Comparison of ENCODE assay signal across 16 mouse cellular contexts in genomic region chr4:62823082-62823481, GRCm38 (mm10).
DNase-seq lines count a peak whose midpoint lies in the region; ATAC-seq and TF ChIP-seq lines count a peak whose summit lies in the region.
"Had no signal": no experiment of that assay in that cellular context is flagged by ENCODE, and none has a peak within 500 bp of the region (broad histone marks: within the 10 kb centered on the region; RNA-seq: fewer than 3 reads in every experiment).

No protein-coding gene starts in this region.

- ATAC-seq in limb, embryonic 13.5 days (ENCODE audit: low FRiP score, low read depth): no peak
- ATAC-seq in hindbrain, postnatal 0 days: peak; percentile 29; the same call in 1 of the 2 replicates
- ATAC-seq: Patski had no signal

- H3K27me3 ChIP-seq in heart, embryonic 10.5 days (ENCODE audit: insufficient read depth, poor library complexity, severe bottlenecking): no peaks in the 10 kb centered on the region
- H3K27me3 ChIP-seq in limb, embryonic 13.5 days: no peaks in the 10 kb centered on the region
- H3K27me3 ChIP-seq in limb, embryonic 10.5 days (ENCODE audit: low read depth, poor library complexity, severe bottlenecking): no peaks in the 10 kb centered on the region
- no peaks in the 10 kb centered on the region for H3K27me3 ChIP-seq in hindbrain, postnatal 0 days (ENCODE audit: insufficient read depth, low read length)
- no peaks in the 10 kb centered on the region for H3K27me3 ChIP-seq in cerebellum, adult 2 months (ENCODE audit: control insufficient read depth, insufficient read depth, low read length)
- H3K27me3 ChIP-seq in thymus, adult 2 months (ENCODE audit: control insufficient read depth, insufficient read depth, low read length): no peaks in the 10 kb centered on the region
- H3K27me3 ChIP-seq: forebrain, embryonic 13.5 days; lung, embryonic 15.5 days; Patski had no signal

- peak; percentile 54 for DNase-seq in heart, embryonic 10.5 days (ENCODE audit: low spot score)
- no peak for DNase-seq in heart, postnatal 36 days
- DNase-seq in limb, embryonic 10.5 days (ENCODE audit: low spot score): no peak
- DNase-seq in hindbrain, postnatal 0 days (ENCODE audit: low spot score): no peak
- no peak for DNase-seq in cerebellum, adult 2 months
- no peak for DNase-seq in thymus, adult 2 months
- DNase-seq: gastrocnemius, postnatal 25 days had no signal

- TF ChIP-seq CTCF in hindbrain, postnatal 0 days (IDR thresholded peaks at IDR 0.05; ENCODE audit: low read depth): no peak
- TF ChIP-seq CTCF in cerebellum, adult 2 months (IDR thresholded peaks at IDR 0.05; ENCODE audit: borderline replicate concordance, insufficient read depth, low read depth, low read length): no peak
- no peak for TF ChIP-seq CTCF in thymus, adult 2 months (IDR thresholded peaks at IDR 0.05; ENCODE audit: borderline replicate concordance, control insufficient read depth, extremely low read depth, insufficient read depth, low read length, poor library complexity)

- no peak overlapping the region for H3K4me3 ChIP-seq in heart, embryonic 10.5 days
- H3K4me3 ChIP-seq in limb, embryonic 13.5 days: no peak overlapping the region
- H3K4me3 ChIP-seq in limb, embryonic 10.5 days: no peak overlapping the region
- H3K4me3 ChIP-seq in hindbrain, postnatal 0 days (ENCODE audit: low read length): no peak overlapping the region
- H3K4me3 ChIP-seq in cerebellum, adult 2 months (replicated peaks; ENCODE audit: insufficient read depth, low read depth, low read length): no peak overlapping the region
- H3K4me3 ChIP-seq in thymus, adult 2 months (ENCODE audit: control insufficient read depth, insufficient read depth, low read length): no peak overlapping the region
- H3K4me3 ChIP-seq: forebrain, embryonic 13.5 days; lung, embryonic 15.5 days; midbrain, embryonic 10.5 days; myocyte had no signal

- H3K36me3 ChIP-seq in heart, embryonic 10.5 days: no peaks in the 10 kb centered on the region
- no peaks in the 10 kb centered on the region for H3K36me3 ChIP-seq in limb, embryonic 13.5 days
- no peaks in the 10 kb centered on the region for H3K36me3 ChIP-seq in limb, embryonic 10.5 days
- H3K36me3 ChIP-seq in hindbrain, postnatal 0 days (ENCODE audit: insufficient read depth, low read length): no peaks in the 10 kb centered on the region
- no peaks in the 10 kb centered on the region for H3K36me3 ChIP-seq in thymus, adult 2 months (ENCODE audit: control insufficient read depth, insufficient read depth, low read length)
- H3K36me3 ChIP-seq: lung, embryonic 15.5 days; midbrain, embryonic 10.5 days had no signal

- no peak overlapping the region for H3K9ac ChIP-seq in limb, embryonic 13.5 days
- no peak overlapping the region for H3K9ac ChIP-seq in hindbrain, postnatal 0 days (replicated peaks; ENCODE audit: low read length)
- H3K9ac ChIP-seq: forebrain, embryonic 13.5 days; lung, embryonic 15.5 days had no signal

- H3K27ac ChIP-seq in heart, embryonic 10.5 days: no peak overlapping the region
- peak overlapping the region; percentile 52; the same call in 1 of the 2 replicates for H3K27ac ChIP-seq in limb, embryonic 13.5 days
- H3K27ac ChIP-seq in limb, embryonic 10.5 days: no peak overlapping the region
- H3K27ac ChIP-seq in hindbrain, postnatal 0 days: no peak overlapping the region
- H3K27ac ChIP-seq in cerebellum, adult 2 months (ENCODE audit: insufficient read depth, low read length): no peak overlapping the region
- H3K27ac ChIP-seq in thymus, adult 2 months (ENCODE audit: control insufficient read depth, insufficient read depth, low read length): no peak overlapping the region
- H3K27ac ChIP-seq: forebrain, embryonic 13.5 days; lung, embryonic 15.5 days; midbrain, embryonic 10.5 days; stomach, postnatal 0 days had no signal

- no peaks in the 10 kb centered on the region for H3K4me1 ChIP-seq in heart, embryonic 10.5 days
- H3K4me1 ChIP-seq in limb, embryonic 13.5 days: peaks cover 29% of the 10 kb centered on the region
- H3K4me1 ChIP-seq in limb, embryonic 10.5 days: peaks cover 7% of the 10 kb centered on the region; the same call in 1 of the 2 replicates
- peaks cover 3% of the 10 kb centered on the region; the same call in 1 of the 2 replicates for H3K4me1 ChIP-seq in hindbrain, postnatal 0 days (ENCODE audit: insufficient read depth, low read length)
- no peaks in the 10 kb centered on the region for H3K4me1 ChIP-seq in cerebellum, adult 2 months (ENCODE audit: control insufficient read depth, insufficient read depth, low read length)
- no peaks in the 10 kb centered on the region for H3K4me1 ChIP-seq in thymus, adult 2 months (replicated peaks; ENCODE audit: control insufficient read depth, insufficient read depth, low read length)
- H3K4me1 ChIP-seq: lung, embryonic 15.5 days; midbrain, embryonic 10.5 days had no signal

- no peak overlapping the region for H3K4me2 ChIP-seq in limb, embryonic 13.5 days (replicated peaks)
- no peak overlapping the region for H3K4me2 ChIP-seq in hindbrain, postnatal 0 days (ENCODE audit: low read depth, low read length)
- H3K4me2 ChIP-seq: forebrain, embryonic 13.5 days; heart, embryonic 11.5 days; liver, embryonic 11.5 days; lung, embryonic 15.5 days had no signal

- no peaks in the 10 kb centered on the region for H3K9me3 ChIP-seq in heart, embryonic 10.5 days
- no peaks in the 10 kb centered on the region for H3K9me3 ChIP-seq in limb, embryonic 13.5 days
- no peaks in the 10 kb centered on the region for H3K9me3 ChIP-seq in limb, embryonic 10.5 days (replicated peaks)
- H3K9me3 ChIP-seq in hindbrain, postnatal 0 days (ENCODE audit: low read length): no peaks in the 10 kb centered on the region
- H3K9me3 ChIP-seq: forebrain, embryonic 13.5 days; lung, embryonic 15.5 days; midbrain, embryonic 10.5 days had no signal

- TF ChIP-seq POLR2A in cerebellum, adult 2 months (IDR thresholded peaks at IDR 0.05; ENCODE audit: borderline replicate concordance, insufficient read depth, low read length): no peak
- no peak for TF ChIP-seq POLR2A in thymus, adult 2 months (IDR thresholded peaks at IDR 0.05; ENCODE audit: control insufficient read depth, extremely low read depth, insufficient read depth, low read length, poor library complexity)

- intact Hi-C loops in heart, postnatal 36 days (cut with DNase I): loop anchor here (5.0 kb wide), 1 partner anchor 64 kb away; no protein-coding TSS in a partner anchor

- 72% methylated on average over 7 of the region's 7 CpGs for WGBS in heart, embryonic 10.5 days
- 74% methylated on average over 7 of the region's 7 CpGs for WGBS in limb, embryonic 13.5 days
- 69% methylated on average over 7 of the region's 7 CpGs for WGBS in limb, embryonic 10.5 days
- 62% methylated on average over 7 of the region's 7 CpGs for WGBS in hindbrain, postnatal 0 days
- WGBS in cerebellum, adult 2 months: 49% methylated on average over 7 of the region's 7 CpGs
- WGBS in thymus, adult 2 months: 85% methylated on average over 7 of the region's 7 CpGs
